In genomic region chr11:61761584-61762407, GRCm38 (mm10) we compare ENCODE assay signal across 8 mouse cellular contexts. TPM values are rescaled to one million over a fixed set of nuclear protein-coding genes. Genes with fewer than 3 reads are reported as not detected.
DNase-seq lines count a peak whose midpoint lies in the region; ATAC-seq and TF ChIP-seq lines count a peak whose summit lies in the region.

Gene Prpsap2 (minus strand): TSS chr11:61762088.

- peak within 1 kb of the TSS; percentile 92 for H3K27ac ChIP-seq in forebrain, embryonic 16.5 days (ENCODE audit: low read length)
- peak within 1 kb of the TSS; percentile 85 for H3K27ac ChIP-seq in layer of hippocampus, adult 2 months
- peak within 1 kb of the TSS; percentile 87 for H3K27ac ChIP-seq in lung, embryonic 14.5 days (ENCODE audit: low read depth)
- H3K27ac ChIP-seq in olfactory bulb, adult 2 months (ENCODE audit: insufficient read depth, low read depth, low read length): peak within 1 kb of the TSS; percentile 36; the same call in 1 of the 2 replicates
- H3K27ac ChIP-seq in thymus, adult 2 months (ENCODE audit: control insufficient read depth, insufficient read depth, low read length): peak within 1 kb of the TSS; percentile 49; the same call in 1 of the 2 replicates

- peak within 1 kb of the TSS; percentile 60 for H3K4me2 ChIP-seq in forebrain, embryonic 16.5 days (ENCODE audit: low read length)
- H3K4me2 ChIP-seq in lung, embryonic 14.5 days: peak within 1 kb of the TSS; percentile 73

- ATAC-seq in G1E (ENCODE audit: extremely low read depth, insufficient number of reproducible peaks, low FRiP score, poor library complexity, severe bottlenecking): peak; percentile 94
- ATAC-seq in forebrain, embryonic 16.5 days: peak; percentile 94
- ATAC-seq in lung, embryonic 14.5 days (ENCODE audit: insufficient read depth): peak; percentile 95

- peak; percentile 87 for DNase-seq in G1E (ENCODE audit: low spot score)
- peak; percentile 99 to 100 for DNase-seq in cerebellum, adult 18-20 months
- DNase-seq in heart, postnatal 36 days: peak; percentile 98 to 99
- peak; percentile 97 to 98 for DNase-seq in layer of hippocampus, adult 2 months (ENCODE audit: low spot score in 2 of 2)
- peak; percentile 99 for DNase-seq in lung, embryonic 14.5 days
- peak; percentile 100 for DNase-seq in thymus, adult 2 months

- H3K4me1 ChIP-seq in G1E (ENCODE audit: insufficient read depth, low read depth, low read length): peaks cover 27% of the 10 kb centered on the region
- H3K4me1 ChIP-seq in forebrain, embryonic 16.5 days (replicated peaks; ENCODE audit: control insufficient read depth, insufficient read depth, low read length): peaks cover 7% of the 10 kb centered on the region
- no peaks in the 10 kb centered on the region for H3K4me1 ChIP-seq in lung, embryonic 14.5 days (ENCODE audit: insufficient read depth)
- peaks cover 2% of the 10 kb centered on the region; the same call in 1 of the 2 replicates for H3K4me1 ChIP-seq in olfactory bulb, adult 2 months (ENCODE audit: control insufficient read depth, insufficient read depth, low read length)
- peaks cover 4% of the 10 kb centered on the region for H3K4me1 ChIP-seq in thymus, adult 2 months (replicated peaks; ENCODE audit: control insufficient read depth, insufficient read depth, low read length)

- TF ChIP-seq POLR2A in olfactory bulb, adult 2 months (IDR thresholded peaks at IDR 0.05; ENCODE audit: insufficient read depth, low read depth, low read length): peak; percentile 89
- TF ChIP-seq POLR2A in thymus, adult 2 months (IDR thresholded peaks at IDR 0.05; ENCODE audit: control insufficient read depth, extremely low read depth, insufficient read depth, low read length, poor library complexity): peak; percentile 90

- H3K9me3 ChIP-seq in G1E (replicated peaks): no peaks in the 10 kb centered on the region
- H3K9me3 ChIP-seq in forebrain, embryonic 16.5 days (ENCODE audit: control insufficient read depth, low read length): no peaks in the 10 kb centered on the region
- no peaks in the 10 kb centered on the region for H3K9me3 ChIP-seq in lung, embryonic 14.5 days (ENCODE audit: low read depth, low read length)

- peaks cover 11% of the 10 kb centered on the region; the same call in 1 of the 2 replicates for H3K27me3 ChIP-seq in G1E (ENCODE audit: insufficient read depth, low read length)
- no peaks in the 10 kb centered on the region for H3K27me3 ChIP-seq in forebrain, embryonic 16.5 days (replicated peaks; ENCODE audit: control insufficient read depth, insufficient read depth, low read length)
- no peaks in the 10 kb centered on the region for H3K27me3 ChIP-seq in lung, embryonic 14.5 days (ENCODE audit: insufficient read depth, low read length)
- H3K27me3 ChIP-seq in thymus, adult 2 months (ENCODE audit: control insufficient read depth, insufficient read depth, low read length): no peaks in the 10 kb centered on the region

- H3K4me3 ChIP-seq in G1E (ENCODE audit: low read depth, low read length): peak within 1 kb of the TSS; percentile 73
- H3K4me3 ChIP-seq in forebrain, embryonic 16.5 days (replicated peaks; ENCODE audit: low read length): peak within 1 kb of the TSS; percentile 69
- H3K4me3 ChIP-seq in layer of hippocampus, adult 2 months: peak within 1 kb of the TSS; percentile 75
- peak within 1 kb of the TSS; percentile 60 for H3K4me3 ChIP-seq in lung, embryonic 14.5 days (ENCODE audit: low read depth, low read length)
- peak within 1 kb of the TSS; percentile 72 for H3K4me3 ChIP-seq in olfactory bulb, adult 2 months (ENCODE audit: insufficient read depth, low read depth, low read length)
- H3K4me3 ChIP-seq in thymus, adult 2 months (ENCODE audit: control insufficient read depth, insufficient read depth, low read length): peak within 1 kb of the TSS; percentile 52

- H3K36me3 ChIP-seq in G1E (replicated peaks): peaks cover 14% of the 10 kb centered on the region
- H3K36me3 ChIP-seq in forebrain, embryonic 16.5 days (ENCODE audit: control insufficient read depth, insufficient read depth): no peaks in the 10 kb centered on the region
- H3K36me3 ChIP-seq in lung, embryonic 14.5 days (ENCODE audit: insufficient read depth): no peaks in the 10 kb centered on the region
- no peaks in the 10 kb centered on the region for H3K36me3 ChIP-seq in thymus, adult 2 months (ENCODE audit: control insufficient read depth, insufficient read depth, low read length)

- peak within 1 kb of the TSS; percentile 82 for H3K9ac ChIP-seq in forebrain, embryonic 16.5 days (replicated peaks; ENCODE audit: low read depth, low read length)
- peak within 1 kb of the TSS; percentile 77 for H3K9ac ChIP-seq in lung, embryonic 14.5 days

- intact Hi-C loops in heart, postnatal 36 days (cut with DNase I): no loop called here

- under 1% methylated on average over 51 of the region's 51 CpGs for WGBS in forebrain, embryonic 16.5 days
- WGBS in lung, embryonic 14.5 days: under 1% methylated on average over 51 of the region's 51 CpGs
- under 1% methylated on average over 44 of the region's 51 CpGs for WGBS in olfactory bulb, adult 2 months
- under 1% methylated on average over 51 of the region's 51 CpGs for WGBS in thymus, adult 2 months

- no peak for TF ChIP-seq CTCF in G1E (IDR thresholded peaks at IDR 0.05; ENCODE audit: low read depth, low read length)
- TF ChIP-seq CTCF in layer of hippocampus, adult 2 months (conservative IDR thresholded peaks at IDR 0.05): no peak
- TF ChIP-seq CTCF in lung, embryonic 14.5 days (IDR thresholded peaks at IDR 0.05; ENCODE audit: low read depth): no peak
- no peak for TF ChIP-seq CTCF in olfactory bulb, adult 2 months (IDR thresholded peaks at IDR 0.05; ENCODE audit: insufficient read depth, low read depth, low read length)
- peak; percentile 57; the same call in 1 of the 2 replicates for TF ChIP-seq CTCF in thymus, adult 2 months (IDR thresholded peaks at IDR 0.05; ENCODE audit: borderline replicate concordance, control insufficient read depth, extremely low read depth, insufficient read depth, low read length, poor library complexity)

RNA-seq across cellular contexts. Expression of gene Prpsap2, which starts in this region (rescaled TPM):
- total RNA-seq in G1E (2014; fragmentation: Nextera tagmentation) (18.8 and 19.2 TPM in 2 replicates), G1E (2017) (16.8 and 18.7 TPM in 2 replicates)
- 7.2 and 8.7 TPM in 2 replicates for polyA plus RNA-seq in G1E (2012)
- polyA plus RNA-seq in forebrain, embryonic 16.5 days (2015; fragmentation: Nextera tagmentation; extraction: Ambion mirVana): 59.3 and 69.4 TPM in 2 replicates
- total RNA-seq in heart, postnatal 36 days (2021): 1 to 10 TPM; 6.7 to 7.4 TPM
- 10 to 100 TPM; 50.8 to 51.0 TPM for total RNA-seq in layer of hippocampus, adult 2 months (2021)
- polyA plus RNA-seq in lung, embryonic 14.5 days (2014; fragmentation: Nextera tagmentation; extraction: Ambion mirVana): 26.7 and 28.6 TPM in 2 replicates
- not detected in 2 replicates for polyA plus RNA-seq in olfactory bulb, adult 2 months (2012; ENCODE audit: insufficient read depth, insufficient read length, low replicate concordance, missing spikeins)
- polyA plus RNA-seq in thymus, adult 2 months (2012; rRNA removed): 22.0 and 25.4 TPM in 2 replicates

Comparison
In these comparisons a context has a peak if more than half of its experiments do, and no peak if none do; other contexts are left out.
1. Peak in every context shown above with its lines: DNase-seq, ATAC-seq, H3K4me3 ChIP-seq and H3K27ac ChIP-seq.
2. H3K27ac ChIP-seq: peak in every context shown above with its lines; median percentile 92 in forebrain, embryonic 16.5 days; 87 in lung, embryonic 14.5 days; 85 in layer of hippocampus, adult 2 months; 49 in thymus, adult 2 months; 36 in olfactory bulb, adult 2 months.